Mouse (Mus musculus): ENCODE data around the gene Cd83. TPM values are rescaled to one million over a fixed set of nuclear protein-coding genes. Genes with fewer than 3 reads are reported as not detected.

Cd83 gene
- polyA plus RNA-seq, 1 experiment = not detected

GRCm38 (mm10) chr13:43817461-43817860, 32.9 kb downstream of the Cd83 start:
- Histone ChIP-seq H3K4me3 (ENCODE audit: insufficient read depth, low read depth, low read length) (no peak overlapping the region), H3K27ac (ENCODE audit: insufficient read depth, low read depth, low read length) (no peak overlapping the region), H3K4me1 (ENCODE audit: control insufficient read depth, insufficient read depth, low read length) (no peaks in the 10 kb centered on the region)
- 81% methylated on average over 3 of the region's 3 CpGs for WGBS
- TF ChIP-seq POLR2A (IDR thresholded peaks at IDR 0.05; ENCODE audit: insufficient read depth, low read depth, low read length) (no peak), CTCF (IDR thresholded peaks at IDR 0.05; ENCODE audit: insufficient read depth, low read depth, low read length) (no peak)

DNA sequence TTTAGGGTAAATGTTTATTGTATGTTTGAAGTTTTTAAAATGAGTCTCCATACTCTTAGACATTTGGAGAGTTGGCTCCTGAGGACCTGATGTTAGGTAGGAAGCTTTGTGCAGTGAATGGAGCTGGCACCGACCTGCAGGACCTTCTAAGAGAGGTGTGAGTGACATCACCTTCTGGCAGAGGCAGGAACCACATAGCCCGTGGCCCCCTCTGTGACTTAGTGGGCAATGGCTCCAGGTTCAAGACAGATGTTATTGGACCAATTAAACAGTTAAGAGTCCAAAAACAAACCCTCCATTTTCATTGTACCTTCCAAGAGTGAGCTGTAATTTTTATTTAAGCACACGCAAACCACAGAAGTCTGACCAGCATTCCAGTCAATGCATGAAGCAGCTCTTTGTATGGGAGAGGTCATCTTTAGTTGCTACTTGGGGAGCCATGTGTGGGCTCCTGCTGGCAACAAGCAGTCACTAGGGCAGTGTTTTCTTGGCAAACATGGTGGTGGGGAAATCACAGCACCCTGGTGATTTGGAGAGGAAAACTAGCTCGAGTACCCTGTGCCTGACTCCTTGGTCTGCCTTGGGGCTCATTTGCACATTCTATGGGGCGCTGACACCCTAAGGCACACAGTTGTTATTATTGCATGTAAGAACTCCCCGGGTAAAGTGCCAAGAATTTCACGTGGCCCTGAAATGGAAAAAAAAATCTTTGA, 33.9 kb downstream of the Cd83 start:
- no peaks in the 10 kb centered on the region for H3K4me1 ChIP-seq (ENCODE audit: control insufficient read depth, insufficient read depth, low read length)
- H3K4me3 ChIP-seq (ENCODE audit: insufficient read depth, low read depth, low read length) = no peak overlapping the region
- TF ChIP-seq CTCF (IDR thresholded peaks at IDR 0.05; ENCODE audit: insufficient read depth, low read depth, low read length) = no peak
- no peak for TF ChIP-seq POLR2A (IDR thresholded peaks at IDR 0.05; ENCODE audit: insufficient read depth, low read depth, low read length)
- no peak overlapping the region for H3K27ac ChIP-seq (ENCODE audit: insufficient read depth, low read depth, low read length)
- 59% methylated on average over 7 of the region's 7 CpGs for WGBS

DNA sequence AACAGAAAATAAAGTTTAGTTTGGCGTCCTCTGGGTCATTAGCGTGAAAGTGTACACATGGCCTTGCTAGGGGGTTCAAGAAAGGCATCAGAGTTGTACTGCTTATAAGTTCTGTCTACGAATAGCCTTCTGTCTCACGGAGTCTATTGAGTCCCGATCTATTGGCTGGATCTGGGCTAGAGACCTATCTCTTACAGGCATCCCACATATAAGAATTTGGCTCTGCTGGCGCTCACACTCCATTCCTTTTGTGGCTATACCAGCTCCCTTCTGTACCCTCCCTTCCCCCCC, 34.4 kb downstream of the Cd83 start:
- 84% methylated on average over 6 of the region's 6 CpGs for WGBS
- H3K4me3 ChIP-seq (ENCODE audit: insufficient read depth, low read depth, low read length) = no peak overlapping the region
- no peak overlapping the region for H3K27ac ChIP-seq (ENCODE audit: insufficient read depth, low read depth, low read length)
- H3K4me1 ChIP-seq (ENCODE audit: control insufficient read depth, insufficient read depth, low read length) = no peaks in the 10 kb centered on the region
- TF ChIP-seq CTCF (IDR thresholded peaks at IDR 0.05; ENCODE audit: insufficient read depth, low read depth, low read length) (no peak), POLR2A (IDR thresholded peaks at IDR 0.05; ENCODE audit: insufficient read depth, low read depth, low read length) (no peak)

GRCm38 (mm10) chr13:43820071-43820470, 35.5 kb downstream of the Cd83 start:
- Histone ChIP-seq H3K27ac (ENCODE audit: insufficient read depth, low read depth, low read length) (no peak overlapping the region), H3K4me1 (ENCODE audit: control insufficient read depth, insufficient read depth, low read length) (no peaks in the 10 kb centered on the region), H3K4me3 (ENCODE audit: insufficient read depth, low read depth, low read length) (no peak overlapping the region)
- WGBS = 93% methylated on average over 8 of the region's 8 CpGs
- TF ChIP-seq POLR2A (IDR thresholded peaks at IDR 0.05; ENCODE audit: insufficient read depth, low read depth, low read length) (no peak), CTCF (IDR thresholded peaks at IDR 0.05; ENCODE audit: insufficient read depth, low read depth, low read length) (no peak)

DNA sequence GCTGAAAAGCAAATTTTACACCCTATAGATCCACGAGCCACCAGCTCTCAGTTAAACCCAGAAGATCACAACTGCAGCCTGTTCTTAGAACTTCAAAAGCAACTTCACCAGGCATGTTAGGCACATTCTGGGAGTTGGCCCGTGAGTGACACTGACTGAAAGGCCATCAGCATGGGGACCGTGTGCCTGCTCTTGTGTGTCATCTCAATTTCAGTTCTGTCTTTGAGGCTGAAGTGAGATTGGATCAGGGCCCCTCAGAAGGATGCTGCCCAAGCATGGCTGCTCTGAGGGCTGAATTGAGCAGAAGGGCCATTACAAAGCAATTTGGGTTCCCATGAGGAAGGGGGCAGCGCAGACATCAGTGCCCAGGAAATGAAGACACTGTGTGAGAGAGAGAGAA, 37.7 kb downstream of the Cd83 start:
- WGBS = 92% methylated on average over 4 of the region's 4 CpGs
- TF ChIP-seq CTCF (IDR thresholded peaks at IDR 0.05; ENCODE audit: insufficient read depth, low read depth, low read length) (no peak), POLR2A (IDR thresholded peaks at IDR 0.05; ENCODE audit: insufficient read depth, low read depth, low read length) (no peak)
- Histone ChIP-seq H3K27ac (ENCODE audit: insufficient read depth, low read depth, low read length) (no peak overlapping the region), H3K4me1 (ENCODE audit: control insufficient read depth, insufficient read depth, low read length) (no peaks in the 10 kb centered on the region), H3K4me3 (ENCODE audit: insufficient read depth, low read depth, low read length) (no peak overlapping the region)

DNA sequence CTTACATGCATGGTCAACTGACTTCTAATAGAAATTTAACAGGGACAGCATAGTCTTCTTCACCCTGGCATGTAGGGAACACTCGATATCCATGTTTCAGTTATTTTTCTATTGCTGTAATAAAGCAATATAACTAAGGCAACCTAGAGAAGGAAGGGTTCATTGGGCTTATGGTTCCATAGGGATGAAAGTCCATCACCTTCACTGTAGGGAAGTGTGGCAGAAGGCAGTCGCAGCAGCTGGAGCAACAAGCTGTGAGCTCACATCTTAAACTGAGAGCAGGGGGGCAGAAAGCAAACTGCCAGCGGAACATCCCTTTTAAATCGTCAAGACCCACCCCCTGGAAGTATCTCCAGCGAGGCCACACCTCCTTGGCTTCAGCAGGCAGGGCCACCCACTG, 44.1 kb downstream of the Cd83 start:
- Histone ChIP-seq H3K4me1 (ENCODE audit: control insufficient read depth, insufficient read depth, low read length) (no peaks in the 10 kb centered on the region), H3K27ac (ENCODE audit: insufficient read depth, low read depth, low read length) (no peak overlapping the region), H3K4me3 (ENCODE audit: insufficient read depth, low read depth, low read length) (no peak overlapping the region)
- WGBS = 66% methylated on average over 5 of the region's 5 CpGs
- no peak for TF ChIP-seq CTCF (IDR thresholded peaks at IDR 0.05; ENCODE audit: insufficient read depth, low read depth, low read length)
- TF ChIP-seq POLR2A (IDR thresholded peaks at IDR 0.05; ENCODE audit: insufficient read depth, low read depth, low read length) = no peak

GRCm38 (mm10) chr13:43830892-43831673, 46.5 kb downstream of the Cd83 start:
- no peaks in the 10 kb centered on the region for H3K4me1 ChIP-seq (ENCODE audit: control insufficient read depth, insufficient read depth, low read length)
- H3K4me3 ChIP-seq (ENCODE audit: insufficient read depth, low read depth, low read length) = no peak overlapping the region
- TF ChIP-seq POLR2A (IDR thresholded peaks at IDR 0.05; ENCODE audit: insufficient read depth, low read depth, low read length) (no peak), CTCF (IDR thresholded peaks at IDR 0.05; ENCODE audit: insufficient read depth, low read depth, low read length) (no peak)
- WGBS = 90% methylated on average over 8 of the region's 8 CpGs
- no peak overlapping the region for H3K27ac ChIP-seq (ENCODE audit: insufficient read depth, low read depth, low read length)

- no peak overlapping the region for H3K4me3 ChIP-seq (ENCODE audit: insufficient read depth, low read depth, low read length)
- H3K27ac ChIP-seq (ENCODE audit: insufficient read depth, low read depth, low read length) = no peak overlapping the region
- 66% methylated on average over 7 of the region's 7 CpGs for WGBS
- TF ChIP-seq CTCF (IDR thresholded peaks at IDR 0.05; ENCODE audit: insufficient read depth, low read depth, low read length) (no peak), POLR2A (IDR thresholded peaks at IDR 0.05; ENCODE audit: insufficient read depth, low read depth, low read length) (no peak)
- peaks cover 3% of the 10 kb centered on the region for H3K4me1 ChIP-seq (ENCODE audit: control insufficient read depth, insufficient read depth, low read length)
Measured at GRCm38 (mm10) chr13:43832731-43833130, 48.2 kb downstream of the Cd83 start.

DNA sequence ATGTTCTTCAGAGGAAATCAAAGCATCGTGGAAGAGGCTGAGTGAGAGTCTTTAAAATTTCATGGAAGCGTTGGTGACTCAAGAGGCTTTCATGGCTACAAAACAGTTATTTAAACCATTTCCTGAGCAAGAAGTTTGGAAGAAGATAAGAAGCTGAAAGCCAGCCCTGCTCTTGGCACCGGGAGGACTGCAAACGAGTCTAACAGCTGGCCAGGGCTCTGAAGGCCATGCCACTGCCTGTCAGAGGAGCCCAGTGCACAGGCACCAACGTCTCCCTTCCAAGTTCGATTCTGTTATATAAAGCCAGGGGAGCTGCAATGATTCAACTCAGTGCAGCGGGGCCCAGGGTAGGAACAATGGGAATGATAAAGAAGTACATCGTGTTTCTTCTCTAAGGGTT, 51.8 kb downstream of the Cd83 start:
- Histone ChIP-seq H3K4me3 (ENCODE audit: insufficient read depth, low read depth, low read length) (no peak overlapping the region), H3K27ac (ENCODE audit: insufficient read depth, low read depth, low read length) (no peak overlapping the region), H3K4me1 (ENCODE audit: control insufficient read depth, insufficient read depth, low read length) (peaks cover 3% of the 10 kb centered on the region)
- no peak for TF ChIP-seq CTCF (IDR thresholded peaks at IDR 0.05; ENCODE audit: insufficient read depth, low read depth, low read length)
- 27% methylated on average over 8 of the region's 8 CpGs for WGBS
